Mouse (Mus musculus) lung, postnatal 0 days (tissue): ENCODE measurements around the gene Ninl.

Experiments used
- CTCF ChIP-seq: IDR thresholded peaks from 2 replicates; pipeline ENCODE4 v1.5.1; 2016; ENCODE audit warnings: antibody characterized with exemption, mild to moderate bottlenecking
- EP300 ChIP-seq: IDR thresholded peaks from 2 replicates; pipeline ENCODE4 v1.6.1; 2016; ENCODE audit warnings: antibody characterized with exemption, mild to moderate bottlenecking, control low read depth

DNA sequence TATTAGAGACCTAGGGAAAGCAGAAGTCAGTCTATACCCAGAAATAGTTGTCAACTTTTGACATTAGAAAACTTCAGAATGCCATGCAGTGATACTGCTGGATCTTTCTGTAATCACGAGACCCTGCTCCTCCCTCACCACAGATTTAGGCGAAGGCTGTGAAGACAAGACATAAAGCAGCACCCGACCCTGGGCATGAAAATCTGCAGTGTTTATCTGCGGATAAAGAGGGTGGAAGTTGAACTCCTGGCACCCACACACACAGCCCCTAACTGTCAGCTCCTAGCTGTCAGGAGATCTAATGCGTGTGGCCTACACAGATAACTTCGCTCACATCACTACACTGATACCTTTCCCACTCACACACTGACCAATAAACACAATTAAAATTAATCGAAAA is 57.7 kb downstream of the Ninl start:
- TF ChIP-seq CTCF (no peak), EP300 (no peak)
